Mouse (Mus musculus) forebrain, embryonic 13.5 days (tissue): ENCODE data around the gene Nod1. TPM values are rescaled to one million over a fixed set of nuclear protein-coding genes. Genes with fewer than 3 reads are reported as not detected.

ENCODE experiments used
- ATAC-seq: fragments of 200-750 bp; cut with Nextera tagmentation; 2 replicates; pipeline ENCODE4 v1.8.0; 2017
- H3K27ac ChIP-seq: fragments of 300-500 bp; sonication (generic); 2 replicates; pipeline ENCODE4 v1.5.1; 2015; ENCODE audit warnings: inconsistent platforms, mild to moderate bottlenecking, moderate library complexity
- H3K27me3 ChIP-seq: fragments of 300-500 bp; sonication (generic); 2 replicates; pipeline ENCODE4 v1.6.1; 2015; ENCODE audit warnings: mild to moderate bottlenecking, inconsistent platforms
- H3K36me3 ChIP-seq: fragments of 300-500 bp; sonication (generic); 2 replicates; pipeline ENCODE4 v1.6.1; 2015; ENCODE audit warnings: mild to moderate bottlenecking, inconsistent platforms; ENCODE audit not compliant: poor library complexity, severe bottlenecking
- H3K4me1 ChIP-seq: fragments of 300-500 bp; sonication (generic); 2 replicates; pipeline ENCODE4 v1.6.1; 2015; ENCODE audit warnings: inconsistent platforms
- H3K4me2 ChIP-seq: fragments of 300-500 bp; sonication (generic); 2 replicates; pipeline ENCODE4 v1.6.1; 2015; ENCODE audit warnings: inconsistent platforms, mild to moderate bottlenecking, moderate library complexity
- H3K4me3 ChIP-seq: fragments of 300-500 bp; sonication (generic); 2 replicates; pipeline ENCODE4 v1.5.1; 2015; ENCODE audit warnings: mild to moderate bottlenecking, inconsistent platforms
- H3K9ac ChIP-seq: fragments of 300-500 bp; sonication (generic); 2 replicates; pipeline ENCODE4 v1.6.1; 2015; ENCODE audit warnings: mild to moderate bottlenecking, inconsistent platforms
- H3K9me3 ChIP-seq: fragments of 300-500 bp; sonication (generic); replicated peaks from 2 replicates; pipeline ENCODE4 v1.6.1; 2016; ENCODE audit warnings: inconsistent platforms
- WGBS: fragments of 180-500 bp; shearing (Covaris S2); methylation state at CpG from one replicate; pipeline ENCODE4 v1.1.7; 2015; 5-methylcytosine and 5-hydroxymethylcytosine counted together
- polyA plus RNA-seq: library from polyadenylated mRNA; unstranded; fragments of >200 nt; fragmentation: Nextera tagmentation; extraction: Ambion mirVana; gene quantifications from 2 replicates; pipeline ENCODE4 v1.2.1, GENCODE M21; 2015

Gene Nod1
- polyA plus RNA-seq, 1 experiment from 2014 or later: 1.6 TPM

DNA sequence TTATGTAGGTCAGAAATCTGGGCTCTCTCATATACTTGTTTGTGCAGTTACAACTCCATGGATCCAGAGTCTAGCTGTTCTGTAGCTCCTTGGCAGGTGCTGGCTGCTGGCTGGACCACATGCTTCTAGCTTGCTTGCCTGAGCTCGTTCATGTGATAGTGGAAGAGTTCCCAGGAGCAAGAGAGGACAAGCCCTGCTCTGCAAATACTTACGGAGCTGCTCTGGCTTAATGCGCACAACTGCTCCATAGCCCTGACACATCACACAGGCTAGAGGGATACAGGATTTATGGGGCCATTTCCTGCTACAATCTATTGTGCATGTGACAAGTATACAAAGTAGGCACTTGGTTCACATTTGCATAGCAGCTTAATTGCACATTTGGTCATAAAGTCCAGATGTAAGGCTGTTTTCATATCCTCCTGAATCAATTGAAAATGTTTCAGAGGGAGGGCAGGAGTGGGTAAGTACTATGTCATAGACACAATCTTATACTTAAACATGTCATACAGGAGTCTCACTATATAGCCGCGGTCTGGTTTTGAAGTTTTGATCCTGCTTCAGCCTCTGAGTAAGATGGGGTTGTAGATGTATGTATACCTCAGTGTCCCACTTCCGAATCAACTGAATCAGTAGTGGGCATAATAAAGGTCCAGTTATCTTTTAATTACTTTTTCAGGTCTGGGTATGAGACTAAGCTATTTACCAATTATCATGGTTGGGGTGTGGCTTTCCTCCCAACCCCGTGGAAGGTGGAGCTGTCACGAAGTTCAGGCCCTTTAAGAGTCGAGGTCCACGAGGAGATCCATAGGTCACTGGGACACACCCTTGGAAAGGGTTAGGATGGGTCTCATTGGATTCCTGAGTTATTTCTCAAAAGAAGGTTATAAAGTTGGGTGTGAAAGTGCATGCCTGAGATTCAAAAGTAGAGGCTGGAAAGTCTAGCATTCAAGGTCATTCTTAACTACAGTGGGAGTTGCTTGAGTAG, 66.1 kb downstream of the Nod1 start:
- H3K27me3 ChIP-seq: no peaks in the 10 kb centered on the region
- no peaks in the 10 kb centered on the region for H3K36me3 ChIP-seq
- no peak overlapping the region for H3K4me2 ChIP-seq
- no peak overlapping the region for H3K27ac ChIP-seq
- H3K9me3 ChIP-seq: 0 out of 2 replicates have a peak, but pooled peaks cover 3% of the 10 kb centered on the region
- no peaks in the 10 kb centered on the region for H3K4me1 ChIP-seq
- H3K4me3 ChIP-seq: no peak overlapping the region
- no peak overlapping the region for H3K9ac ChIP-seq
- no peak for ATAC-seq
- WGBS: 90% methylated on average over 10 of the region's 10 CpGs

GRCm38 (mm10) chr6:54902547-54902946, 69.9 kb downstream of the Nod1 start:
- Histone ChIP-seq H3K36me3 (no peaks in the 10 kb centered on the region), H3K4me3 (no peak overlapping the region), H3K4me1 (no peaks in the 10 kb centered on the region), H3K9me3 (0 out of 2 replicates have a peak, but pooled peaks cover 3% of the 10 kb centered on the region), H3K9ac (no peak overlapping the region), H3K27me3 (no peaks in the 10 kb centered on the region), H3K27ac (no peak overlapping the region), H3K4me2 (no peak overlapping the region)
- 90% methylated on average over 2 of the region's 2 CpGs for whole genome bisulfite sequencing
- no peak for ATAC-seq

DNA sequence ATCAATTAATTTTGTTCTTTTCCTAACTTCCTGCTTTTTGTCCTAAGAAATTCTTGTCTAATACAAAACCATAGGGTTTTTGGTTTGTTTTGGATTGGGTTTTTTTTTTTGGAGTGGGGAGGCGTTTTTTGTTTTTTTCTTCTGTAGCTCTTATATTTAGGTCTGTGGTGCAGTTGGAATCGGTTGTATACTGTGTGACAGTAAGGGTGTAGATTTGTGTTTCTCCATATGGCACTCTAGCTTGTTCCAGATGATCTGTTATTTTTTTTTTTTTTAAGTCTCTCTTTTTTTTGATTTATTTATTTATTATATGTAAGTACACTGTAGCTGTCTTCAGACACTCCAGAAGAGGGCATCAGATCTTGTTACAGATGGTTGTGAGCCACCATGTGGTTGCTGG, 72.2 kb downstream of the Nod1 start:
- H3K4me2 ChIP-seq: no peak overlapping the region
- no peak overlapping the region for H3K27ac ChIP-seq
- 90% methylated on average over 2 of the region's 2 CpGs for WGBS
- no peaks in the 10 kb centered on the region for H3K4me1 ChIP-seq
- 0 out of 2 replicates have a peak, but pooled peaks cover 3% of the 10 kb centered on the region for H3K9me3 ChIP-seq
- no peak overlapping the region for H3K9ac ChIP-seq
- ATAC-seq: no peak; the same call in 1 of the 2 replicates
- H3K4me3 ChIP-seq: no peak overlapping the region
- H3K36me3 ChIP-seq: no peaks in the 10 kb centered on the region
- H3K27me3 ChIP-seq: no peaks in the 10 kb centered on the region

DNA sequence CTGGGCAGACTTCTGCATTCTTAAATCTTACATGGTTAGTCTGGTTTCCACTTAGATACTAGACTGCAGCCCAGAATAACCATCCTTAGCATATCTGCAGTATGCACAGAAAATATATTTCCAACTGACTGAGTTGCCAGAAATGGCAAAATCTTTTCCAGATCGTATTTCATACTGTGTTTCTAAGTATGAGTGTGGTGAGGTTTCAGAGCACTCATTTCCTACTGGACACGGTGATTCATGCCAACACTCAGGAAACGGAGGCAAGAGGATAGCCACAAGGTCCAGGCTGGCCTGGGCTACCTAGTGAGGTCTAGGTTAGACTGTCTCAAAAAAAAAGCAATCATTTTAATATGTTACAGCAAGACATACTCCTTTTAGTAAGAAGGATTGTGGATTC, 81.0 kb downstream of the Nod1 start:
- no peak overlapping the region for H3K4me3 ChIP-seq

DNA sequence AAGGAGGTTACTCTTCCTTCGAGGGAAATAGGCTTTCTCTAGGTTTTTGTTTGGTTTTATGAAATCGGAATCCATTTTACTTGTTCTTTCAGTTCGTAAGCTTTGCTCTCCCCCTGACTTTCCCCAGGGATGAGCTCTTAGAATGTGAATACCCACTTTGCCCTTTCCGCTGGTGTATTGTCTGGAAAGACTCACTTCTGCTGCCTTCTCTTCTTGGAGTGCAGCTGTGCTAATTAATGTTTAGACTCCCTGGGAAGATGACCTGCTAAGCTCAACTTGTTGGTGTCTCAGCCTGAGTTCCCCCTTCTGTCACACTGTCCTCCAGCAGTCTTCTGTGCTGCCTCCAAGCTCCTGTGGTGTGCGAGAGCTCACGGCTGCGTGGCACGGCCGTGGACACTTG, 82.2 kb downstream of the Nod1 start:
- H3K4me2 ChIP-seq: no peak overlapping the region
- H3K27ac ChIP-seq: no peak overlapping the region
- H3K4me1 ChIP-seq: no peaks in the 10 kb centered on the region
- no peak for ATAC-seq
- H3K9ac ChIP-seq: no peak overlapping the region
- no peaks in the 10 kb centered on the region for H3K9me3 ChIP-seq
- H3K27me3 ChIP-seq: no peaks in the 10 kb centered on the region
- no peak overlapping the region for H3K4me3 ChIP-seq
- H3K36me3 ChIP-seq: no peaks in the 10 kb centered on the region
- 30% methylated on average over 9 of the region's 9 CpGs for WGBS

More for the DNA sequence above, 81.0 kb downstream of the Nod1 start:
- no peaks in the 10 kb centered on the region for H3K36me3 ChIP-seq
- no peak for ATAC-seq
- H3K27ac ChIP-seq: no peak overlapping the region
- H3K9ac ChIP-seq: no peak overlapping the region
- no peaks in the 10 kb centered on the region for H3K27me3 ChIP-seq
- 92% methylated on average over 3 of the region's 3 CpGs for WGBS
- H3K4me1 ChIP-seq: no peaks in the 10 kb centered on the region
- H3K9me3 ChIP-seq: no peaks in the 10 kb centered on the region
- no peak overlapping the region for H3K4me2 ChIP-seq

GRCm38 (mm10) chr6:54886195-54886594, 86.2 kb downstream of the Nod1 start:
- no peak for ATAC-seq
- no peak overlapping the region for H3K4me2 ChIP-seq
- H3K27ac ChIP-seq: no peak overlapping the region
- no peak overlapping the region for H3K9ac ChIP-seq
- no peaks in the 10 kb centered on the region for H3K36me3 ChIP-seq
- H3K4me3 ChIP-seq: no peak overlapping the region
- no peaks in the 10 kb centered on the region for H3K27me3 ChIP-seq
- H3K4me1 ChIP-seq: no peaks in the 10 kb centered on the region
- no peaks in the 10 kb centered on the region for H3K9me3 ChIP-seq
- 51% methylated on average over 7 of the region's 7 CpGs for WGBS

DNA sequence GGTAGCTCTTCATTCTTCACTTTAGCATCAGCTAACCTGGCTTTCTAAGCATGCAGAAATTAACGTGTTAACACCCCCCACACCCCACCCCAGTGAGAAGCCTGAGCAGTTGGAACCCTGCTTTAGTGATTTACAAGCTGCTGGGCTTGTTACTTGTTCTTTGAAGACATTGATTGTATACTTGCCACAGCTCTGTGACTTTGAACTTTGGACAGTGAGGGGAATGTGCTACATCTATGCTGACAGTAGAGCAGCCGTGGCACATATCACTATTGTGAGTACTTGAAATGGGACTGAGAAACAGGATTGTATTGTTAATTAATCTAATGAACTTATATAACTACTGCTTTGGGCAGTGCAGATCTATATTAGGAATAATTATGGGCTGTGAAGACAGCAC, 89.0 kb downstream of the Nod1 start:
- Histone ChIP-seq H3K9ac (no peak overlapping the region), H3K36me3 (peaks cover 5% of the 10 kb centered on the region; the same call in 1 of the 2 replicates), H3K9me3 (no peaks in the 10 kb centered on the region), H3K27me3 (no peaks in the 10 kb centered on the region), H3K4me3 (no peak overlapping the region), H3K4me2 (no peak overlapping the region), H3K27ac (no peak overlapping the region), H3K4me1 (no peaks in the 10 kb centered on the region)
- ATAC-seq: no peak
- 74% methylated on average over 2 of the region's 2 CpGs for WGBS

DNA sequence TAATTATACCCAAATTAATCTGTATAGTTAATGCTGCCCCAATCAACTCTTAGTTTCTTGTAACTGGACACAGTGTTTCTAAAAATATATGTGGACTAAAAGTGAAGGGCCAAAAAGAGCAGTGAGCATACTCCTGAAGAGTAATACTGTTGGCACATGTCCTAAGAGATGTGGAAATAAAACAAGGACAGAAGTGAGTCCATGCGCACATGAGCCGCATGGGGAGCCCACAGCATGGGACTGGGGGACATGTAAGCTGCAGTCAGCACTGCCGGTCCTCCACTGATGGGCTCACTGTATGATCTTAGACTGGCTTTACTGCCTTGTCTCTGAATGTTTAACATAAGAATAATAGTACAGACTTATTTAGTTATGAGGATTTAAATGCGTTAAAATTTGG, 92.3 kb downstream of the Nod1 start:
- peaks cover 5% of the 10 kb centered on the region; the same call in 1 of the 2 replicates for H3K36me3 ChIP-seq
- no peaks in the 10 kb centered on the region for H3K9me3 ChIP-seq
- WGBS: 91% methylated on average over 4 of the region's 4 CpGs
- no peak overlapping the region for H3K4me2 ChIP-seq
- no peak overlapping the region for H3K9ac ChIP-seq
- H3K4me1 ChIP-seq: no peaks in the 10 kb centered on the region
- H3K27ac ChIP-seq: no peak overlapping the region
- H3K27me3 ChIP-seq: no peaks in the 10 kb centered on the region
- ATAC-seq: no peak
- H3K4me3 ChIP-seq: no peak overlapping the region

- H3K9ac ChIP-seq: no peak overlapping the region
- H3K4me2 ChIP-seq: no peak overlapping the region
- H3K4me1 ChIP-seq: no peaks in the 10 kb centered on the region
- no peak overlapping the region for H3K27ac ChIP-seq
- H3K27me3 ChIP-seq: no peaks in the 10 kb centered on the region
- no peaks in the 10 kb centered on the region for H3K9me3 ChIP-seq
- peaks cover 5% of the 10 kb centered on the region; the same call in 1 of the 2 replicates for H3K36me3 ChIP-seq
- ATAC-seq: no peak
- H3K4me3 ChIP-seq: no peak overlapping the region
These were observed 93.9 kb downstream of the Nod1 start for GRCm38 (mm10) chr6:54878546-54878945.

GRCm38 (mm10) chr6:54877651-54878050, 94.8 kb downstream of the Nod1 start:
- WGBS: 93% methylated on average over 3 of the region's 3 CpGs
- H3K4me2 ChIP-seq: no peak overlapping the region
- no peak overlapping the region for H3K4me3 ChIP-seq
- H3K4me1 ChIP-seq: no peaks in the 10 kb centered on the region
- no peak for ATAC-seq
- H3K9ac ChIP-seq: no peak overlapping the region
- no peaks in the 10 kb centered on the region for H3K9me3 ChIP-seq
- H3K36me3 ChIP-seq: peaks cover 5% of the 10 kb centered on the region; the same call in 1 of the 2 replicates
- no peaks in the 10 kb centered on the region for H3K27me3 ChIP-seq
- H3K27ac ChIP-seq: no peak overlapping the region

DNA sequence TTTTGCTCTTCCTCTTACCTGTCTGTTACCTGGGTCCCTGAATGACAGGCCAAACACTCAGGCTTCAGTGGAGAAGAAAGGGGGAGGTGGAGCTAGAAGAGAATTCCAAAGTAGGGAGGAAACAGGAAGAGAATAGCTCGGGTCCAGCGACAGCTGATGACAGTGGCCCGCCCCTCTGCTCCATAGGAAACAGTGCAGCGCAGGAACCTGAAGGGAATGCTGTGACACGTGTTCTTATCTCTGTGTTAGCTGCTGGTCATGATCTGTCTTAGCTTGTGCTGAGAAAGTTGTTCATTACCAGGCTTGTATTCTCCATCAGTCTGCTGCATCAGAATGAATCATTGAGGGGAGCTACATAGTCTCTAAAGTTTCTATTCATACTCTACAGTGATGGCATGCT, 95.6 kb downstream of the Nod1 start:
- WGBS: 56% methylated on average over 5 of the region's 5 CpGs
- H3K27ac ChIP-seq: no peak overlapping the region
- no peak for ATAC-seq
- no peaks in the 10 kb centered on the region for H3K27me3 ChIP-seq
- peaks cover 5% of the 10 kb centered on the region; the same call in 1 of the 2 replicates for H3K36me3 ChIP-seq
- no peak overlapping the region for H3K9ac ChIP-seq
- H3K4me1 ChIP-seq: no peaks in the 10 kb centered on the region
- H3K4me3 ChIP-seq: no peak overlapping the region
- no peaks in the 10 kb centered on the region for H3K9me3 ChIP-seq
- no peak overlapping the region for H3K4me2 ChIP-seq
